Comparison of ENCODE assay signal across 1 mouse cellular context in the genomic region with DNA sequence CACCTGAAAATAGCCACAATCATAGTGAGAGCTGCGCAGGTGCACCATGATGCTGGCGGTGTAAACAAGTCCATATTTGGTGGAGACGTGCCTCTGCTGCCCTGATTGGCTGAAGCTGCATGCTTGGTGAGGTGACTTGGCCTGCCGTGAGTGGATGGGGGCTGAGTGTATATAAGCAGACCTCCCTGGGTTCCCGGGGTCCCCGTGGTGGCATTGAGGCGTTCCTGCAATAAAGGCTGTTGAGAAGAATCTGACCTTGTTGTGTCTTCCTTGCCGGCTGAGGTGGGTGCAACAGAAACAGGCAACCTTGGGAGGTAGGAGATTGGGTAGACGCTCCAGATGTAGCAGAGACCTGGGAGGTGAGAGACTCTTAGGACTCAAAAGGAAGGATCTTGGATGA. TPM values are rescaled to one million over a fixed set of nuclear protein-coding genes. Genes with fewer than 3 reads are reported as not detected.
"Had no signal": no experiment of that assay in that cellular context is flagged by ENCODE, and none has a peak within 500 bp of the region (broad histone marks: within the 10 kb centered on the region; RNA-seq: fewer than 3 reads in every experiment).

No protein-coding gene starts in this region.

RNA-seq across cellular contexts. Expression of gene Rnls, which starts 27.3 kb away (rescaled TPM):
- total RNA-seq: megakaryocyte-erythroid progenitor cell, adult 5-6 weeks had no signal
